Mouse (Mus musculus) skeletal muscle tissue, adult 2 months (tissue): ENCODE data around the gene Ciao2a.

ENCODE experiments used
- DNase-seq: peaks from one replicate; pipeline ENCODE4 v3.0.0-alpha.2; 2012; ENCODE audit warnings: low read depth, low spot score

The Ciao2a gene

DNA sequence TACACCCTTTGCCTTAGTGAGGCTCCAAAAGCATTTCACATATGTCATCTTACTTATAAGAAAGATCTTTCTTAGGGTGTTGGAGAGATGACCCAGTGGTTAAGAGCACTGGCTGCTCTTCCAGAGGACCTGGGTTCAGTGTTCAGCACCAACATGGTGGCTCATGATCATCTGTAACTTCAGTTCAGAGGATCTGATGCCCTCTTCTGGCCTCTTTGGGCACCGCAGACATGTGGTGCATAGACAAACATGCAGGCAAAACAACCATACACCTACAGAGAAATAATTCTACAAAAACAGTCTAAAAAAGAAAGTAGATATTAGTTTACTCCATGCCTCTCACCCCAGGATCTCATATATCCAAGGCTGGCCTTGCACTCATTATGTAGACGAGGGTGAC, 33.7 kb downstream of the Ciao2a start:
- DNase-seq = no peak

DNA sequence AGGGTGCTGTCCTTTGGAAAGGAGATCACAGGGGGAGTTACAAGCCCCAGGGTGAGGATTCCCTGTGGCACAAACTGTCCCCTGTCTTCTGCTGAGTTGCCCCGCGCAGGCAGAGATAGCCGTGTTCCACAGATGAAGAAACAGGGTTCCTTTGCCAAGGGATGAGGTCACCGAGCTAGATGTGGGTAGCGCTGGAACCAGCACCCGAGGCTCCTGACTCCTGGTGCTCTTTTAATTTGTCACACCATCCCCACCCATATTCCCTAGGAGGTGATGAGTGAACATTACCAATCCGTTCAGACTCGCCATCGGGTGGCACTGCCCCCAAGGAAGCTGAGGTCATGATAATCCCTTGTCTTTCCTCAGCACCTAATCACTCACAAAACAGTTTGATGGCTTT, 36.6 kb downstream of the Ciao2a start:
- DNase-seq = peak; percentile 89

- DNase-seq = no peak
These were observed 40.8 kb downstream of the Ciao2a start for GRCm38 (mm10) chr9:66167222-66167621.

DNA sequence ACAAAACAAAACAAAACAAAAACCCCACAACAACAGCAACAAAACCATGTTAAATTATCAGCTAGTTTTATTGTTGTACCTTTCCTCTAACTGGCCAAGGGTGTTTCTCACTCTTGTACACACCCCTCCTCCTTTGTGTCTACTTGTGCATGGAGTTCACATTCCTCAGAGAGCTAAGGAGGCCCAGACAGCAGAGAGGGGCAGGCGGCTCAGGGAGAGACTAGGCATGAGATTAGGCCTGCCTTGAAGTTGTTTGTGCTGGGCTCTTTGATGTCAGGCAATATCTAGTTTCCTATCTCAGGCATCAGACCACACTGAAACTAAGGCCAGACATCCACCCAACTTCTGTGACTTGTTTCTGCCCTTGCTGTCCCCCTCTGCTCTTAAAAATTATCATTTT, 41.8 kb downstream of the Ciao2a start:
- DNase-seq = no peak

- no peak for DNase-seq
These were observed 44.1 kb downstream of the Ciao2a start for GRCm38 (mm10) chr9:66170506-66170905.

DNA sequence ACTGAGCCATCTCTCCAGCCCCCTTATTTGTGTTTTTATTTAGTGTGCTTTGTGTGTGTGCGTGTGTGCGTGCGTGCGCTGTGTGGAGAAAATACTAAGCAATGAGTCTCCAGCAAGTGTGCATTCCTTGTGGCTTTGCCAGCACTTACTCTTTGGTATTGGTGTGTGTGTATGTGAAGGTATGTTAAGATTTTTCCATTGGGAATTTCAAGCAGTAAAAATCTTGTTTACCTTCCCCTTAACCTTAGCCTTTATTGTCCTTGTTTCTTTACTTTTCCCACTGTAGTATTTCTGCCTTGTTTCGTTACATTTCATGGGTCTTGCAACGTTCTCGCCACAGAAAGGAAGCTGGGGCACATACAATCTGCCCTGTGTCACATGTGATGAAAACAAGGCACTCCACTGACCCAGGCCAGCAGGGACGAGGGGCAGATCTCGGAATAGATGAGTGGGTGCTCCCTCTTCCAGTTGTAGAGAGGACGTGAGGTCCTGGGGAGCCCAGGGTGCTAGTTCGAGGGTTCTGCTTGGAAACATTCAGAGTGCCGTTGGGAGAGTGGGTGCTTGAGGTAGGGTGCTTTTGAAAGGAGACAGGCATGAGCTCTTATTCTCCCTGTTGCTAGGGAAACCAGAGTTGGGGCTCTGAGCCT, 45.0 kb downstream of the Ciao2a start:
- DNase-seq = no peak

DNA sequence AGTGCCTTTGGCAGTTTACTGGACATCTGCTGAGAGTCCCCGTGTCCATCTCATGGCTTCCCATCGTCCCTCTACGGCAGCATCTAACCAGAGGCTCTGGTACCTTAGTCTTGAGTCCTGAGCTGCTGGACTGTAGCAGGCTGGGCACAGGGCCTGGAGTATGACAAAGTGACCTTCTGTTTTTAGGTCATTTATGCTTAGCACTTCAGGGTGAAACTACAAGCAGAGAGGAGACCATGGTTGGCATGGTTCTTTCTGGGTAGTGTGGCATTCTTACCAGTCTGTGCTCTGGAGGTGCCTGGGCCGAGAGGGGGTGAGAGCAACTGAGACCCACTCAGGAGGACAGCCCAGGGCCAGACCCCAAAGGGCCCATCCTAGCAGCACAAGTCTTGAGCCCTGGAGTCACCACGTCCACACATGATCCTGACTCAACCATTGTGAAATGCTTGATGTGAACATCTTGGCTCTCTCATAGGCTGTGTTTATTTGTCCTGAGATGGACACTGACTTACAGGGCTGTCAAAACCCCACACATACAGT, 47.0 kb downstream of the Ciao2a start:
- no peak for DNase-seq

GRCm38 (mm10) chr9:66174985-66175384, 48.6 kb downstream of the Ciao2a start:
- DNase-seq = no peak

- no peak for DNase-seq
These were observed 51.6 kb downstream of the Ciao2a start for GRCm38 (mm10) chr9:66177975-66178374.

- peak; percentile 62 for DNase-seq
These were observed 53.4 kb downstream of the Ciao2a start for GRCm38 (mm10) chr9:66179795-66180194.

DNA sequence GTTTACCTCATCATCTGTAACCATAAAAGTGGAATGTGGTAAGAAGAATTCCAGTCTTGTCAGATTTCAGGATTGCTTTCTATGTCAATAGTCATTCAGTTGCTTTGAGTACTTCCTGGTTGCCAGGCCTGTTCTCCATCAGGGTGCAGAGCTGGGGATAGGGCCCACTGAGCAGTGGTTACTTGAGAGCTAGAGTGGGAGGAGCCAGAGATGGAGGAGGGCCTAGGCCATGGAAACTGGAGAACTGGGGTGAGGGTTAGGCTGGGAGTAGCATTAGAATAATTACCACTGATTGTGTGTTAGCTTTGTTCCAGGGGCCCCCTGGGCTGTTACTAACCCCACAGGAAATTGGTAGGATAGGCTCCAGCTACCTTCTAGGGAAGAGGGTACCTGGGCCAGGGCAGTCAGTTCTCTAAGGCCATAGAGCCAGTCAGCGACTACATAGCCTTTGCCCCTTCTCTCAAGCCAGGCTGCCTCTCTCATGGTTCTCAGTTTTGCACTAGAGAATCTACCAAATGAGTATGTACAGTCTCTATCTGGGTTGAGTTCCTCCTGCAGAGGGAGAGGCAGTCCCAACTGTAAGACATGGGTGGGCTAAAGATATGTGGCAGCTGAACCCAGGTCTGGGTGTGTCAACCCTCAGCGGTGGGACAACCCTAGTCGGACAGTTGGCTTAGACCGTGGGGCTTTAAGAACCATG, 54.9 kb downstream of the Ciao2a start:
- no peak for DNase-seq

DNA sequence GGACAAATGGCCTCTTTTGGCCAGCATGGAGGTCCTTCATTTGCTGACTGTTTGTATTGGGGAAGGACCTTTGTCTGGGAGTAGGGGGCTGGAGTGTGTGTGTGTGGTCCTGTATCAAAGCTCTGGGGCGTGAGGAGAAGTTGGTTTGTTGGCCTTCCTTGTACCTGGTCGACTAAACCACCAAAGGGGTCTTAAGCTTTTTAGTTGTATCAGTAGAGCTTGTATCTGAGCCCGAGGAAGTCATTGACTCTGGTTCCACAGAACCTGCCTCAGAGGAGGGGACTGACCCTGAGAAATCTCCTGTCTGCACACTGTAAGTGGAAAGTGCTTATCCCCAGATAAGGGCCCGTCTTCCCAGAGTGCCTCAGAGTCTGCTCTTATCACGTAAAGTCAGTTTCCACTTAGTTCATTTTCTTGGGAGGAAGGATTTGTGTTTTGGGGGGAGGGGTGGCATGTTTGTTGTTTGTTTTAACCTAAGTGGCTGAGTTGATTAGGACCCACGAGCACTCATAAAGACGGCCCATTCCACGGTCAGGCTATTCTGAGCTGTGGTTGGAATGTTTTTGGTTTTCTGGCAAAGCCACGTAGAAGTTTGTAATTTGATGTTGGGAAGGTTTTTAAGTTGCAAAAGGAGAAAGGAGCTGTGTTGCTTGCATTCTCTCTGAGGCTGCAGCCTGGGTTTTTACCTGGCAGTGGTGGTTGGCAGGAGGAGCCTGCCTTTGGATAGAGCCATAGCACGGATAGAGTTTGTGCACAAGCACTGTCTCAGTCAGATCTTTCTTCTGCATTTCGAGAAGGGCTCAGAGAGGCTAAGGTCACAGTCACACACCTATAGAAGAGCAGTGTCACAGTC, 55.6 kb downstream of the Ciao2a start:
- no peak for DNase-seq

DNA sequence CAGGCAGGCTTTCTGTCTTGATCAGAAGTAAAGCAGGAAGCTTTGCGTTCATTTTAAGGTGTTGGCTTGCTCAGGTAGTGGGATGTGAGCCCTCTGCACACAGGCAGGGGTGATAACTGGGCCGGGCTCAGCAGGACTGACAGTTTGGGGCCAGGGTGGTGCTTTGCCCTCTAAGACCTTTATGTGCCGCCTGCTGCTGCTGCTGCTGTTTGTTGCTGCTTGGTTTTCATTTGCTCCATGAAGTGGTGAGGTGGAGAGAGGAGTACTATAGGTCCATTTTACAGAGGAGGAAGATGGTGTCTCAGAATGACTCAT, 56.2 kb downstream of the Ciao2a start:
- no peak for DNase-seq

DNA sequence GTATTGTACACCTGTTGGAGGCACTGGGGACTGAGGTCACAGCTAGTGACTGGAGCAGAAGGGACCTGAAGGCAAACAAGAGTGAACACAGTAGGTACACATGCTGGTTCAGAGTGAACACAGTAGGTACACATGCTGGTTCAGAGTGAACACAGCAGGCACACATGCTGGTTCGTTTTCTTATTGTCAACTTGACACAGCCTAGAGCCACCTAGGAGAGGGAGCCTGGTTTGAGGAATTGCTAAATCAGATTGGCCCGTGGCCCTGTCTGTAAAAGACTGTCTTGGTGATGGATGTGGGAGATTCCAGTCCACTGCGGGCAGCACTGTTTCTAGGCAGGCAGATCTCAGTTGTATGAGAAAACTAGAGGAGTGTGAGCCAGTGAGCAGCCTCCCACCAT, 56.6 kb downstream of the Ciao2a start:
- no peak for DNase-seq

DNA sequence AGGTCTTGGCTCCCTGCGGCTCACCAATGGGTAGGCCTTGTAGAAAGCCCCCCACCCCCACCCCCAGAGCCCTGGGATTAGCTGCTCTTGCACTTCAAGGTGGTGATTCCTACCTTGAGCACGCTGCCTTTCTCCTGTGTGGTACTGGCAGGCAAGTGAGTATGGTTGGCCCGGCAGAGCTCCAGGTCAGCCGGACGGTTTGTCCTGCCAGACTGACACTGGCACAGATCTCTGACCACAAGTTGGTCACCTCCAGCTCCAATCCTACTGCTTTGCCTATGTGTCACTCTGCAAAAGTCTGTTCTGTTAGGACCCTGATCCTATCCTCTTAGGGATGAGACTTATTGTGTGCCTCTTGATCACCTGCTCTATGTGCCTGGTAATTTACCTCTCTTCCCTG, 58.2 kb downstream of the Ciao2a start:
- DNase-seq = peak; percentile 65

- DNase-seq = no peak
These were observed 60.0 kb downstream of the Ciao2a start for GRCm38 (mm10) chr9:66186426-66186825.
